Mouse (Mus musculus) liver, embryonic 13.5 days (tissue): ENCODE data around the gene Mvd. TPM values are rescaled to one million over a fixed set of nuclear protein-coding genes. Genes with fewer than 3 reads are reported as not detected.

Experiments
- ATAC-seq: fragments of 200-750 bp; cut with Nextera tagmentation; 2 replicates; pipeline ENCODE4 v1.8.0; 2017; ENCODE audit warnings: low read depth, mild to moderate bottlenecking, moderate number of reproducible peaks, moderate library complexity
- DNase-seq: peaks from one replicate; pipeline ENCODE4 v3.0.0; 2022
- H3K27ac ChIP-seq: fragments of 300-500 bp; sonication (generic); 2 replicates; pipeline ENCODE4 v1.5.1; 2015; ENCODE audit warnings: moderate library complexity, mild to moderate bottlenecking, inconsistent platforms
- H3K27me3 ChIP-seq: fragments of 300-500 bp; sonication (generic); 2 replicates; pipeline ENCODE4 v1.6.1; 2015; ENCODE audit warnings: mild to moderate bottlenecking, inconsistent platforms
- H3K36me3 ChIP-seq: fragments of 300-500 bp; sonication (generic); 2 replicates; pipeline ENCODE4 v1.6.1; 2015; ENCODE audit warnings: mild to moderate bottlenecking, inconsistent platforms
- H3K4me1 ChIP-seq: fragments of 300-500 bp; sonication (generic); replicated peaks from 2 replicates; pipeline ENCODE4 v1.6.1; 2015; ENCODE audit warnings: inconsistent platforms
- H3K4me2 ChIP-seq: fragments of 300-500 bp; sonication (generic); 2 replicates; pipeline ENCODE4 v1.6.1; 2015; ENCODE audit warnings: inconsistent platforms, mild to moderate bottlenecking, moderate library complexity
- H3K4me3 ChIP-seq: fragments of 300-500 bp; sonication (generic); replicated peaks from 2 replicates; pipeline ENCODE4 v1.5.1; 2015; ENCODE audit warnings: mild to moderate bottlenecking, inconsistent platforms
- H3K9ac ChIP-seq: fragments of 300-500 bp; sonication (generic); 2 replicates; pipeline ENCODE4 v1.6.1; 2015; ENCODE audit warnings: mild to moderate bottlenecking, inconsistent platforms
- H3K9me3 ChIP-seq: fragments of 300-500 bp; sonication (generic); replicated peaks from 2 replicates; pipeline ENCODE4 v1.6.1; 2016; ENCODE audit warnings: inconsistent platforms
- WGBS: fragments of 180-500 bp; shearing (Covaris S2); methylation state at CpG from one replicate; pipeline ENCODE4 v1.1.7; 2015; ENCODE audit not compliant: insufficient replicate concordance; 5-methylcytosine and 5-hydroxymethylcytosine counted together
- polyA plus RNA-seq: library from polyadenylated mRNA; unstranded; fragments of >200 nt; fragmentation: Nextera tagmentation; extraction: Ambion mirVana; gene quantifications from 2 replicates; pipeline ENCODE4 v1.2.1, GENCODE M21; 2015

Mvd gene
- polyA plus RNA-seq, 1 experiment from 2014 or later: 23.7 TPM

DNA sequence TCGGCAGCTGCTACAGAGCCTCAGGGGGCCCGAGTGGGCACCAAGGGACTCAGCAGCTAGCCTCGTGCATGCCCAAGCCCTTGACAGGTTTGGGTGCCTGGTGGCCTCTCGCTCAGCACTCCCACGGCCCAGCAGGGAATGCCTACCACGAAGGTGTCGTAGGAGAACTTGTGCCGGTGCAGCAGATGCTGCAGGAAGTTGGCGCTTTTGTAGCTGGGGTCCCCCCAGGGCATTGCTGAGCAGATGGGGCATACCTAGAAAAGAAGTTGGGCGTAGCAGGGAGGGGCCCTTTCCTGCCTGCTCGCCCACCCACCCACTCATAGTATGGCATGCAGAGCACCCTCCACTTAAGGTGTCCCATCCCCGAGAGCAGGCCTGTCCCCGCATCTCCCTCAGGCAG lies 24.6 kb upstream of the Mvd start:
- H3K4me2 ChIP-seq: no peak overlapping the region
- no peak for ATAC-seq
- WGBS: 81% methylated on average over 13 of the region's 13 CpGs

DNA sequence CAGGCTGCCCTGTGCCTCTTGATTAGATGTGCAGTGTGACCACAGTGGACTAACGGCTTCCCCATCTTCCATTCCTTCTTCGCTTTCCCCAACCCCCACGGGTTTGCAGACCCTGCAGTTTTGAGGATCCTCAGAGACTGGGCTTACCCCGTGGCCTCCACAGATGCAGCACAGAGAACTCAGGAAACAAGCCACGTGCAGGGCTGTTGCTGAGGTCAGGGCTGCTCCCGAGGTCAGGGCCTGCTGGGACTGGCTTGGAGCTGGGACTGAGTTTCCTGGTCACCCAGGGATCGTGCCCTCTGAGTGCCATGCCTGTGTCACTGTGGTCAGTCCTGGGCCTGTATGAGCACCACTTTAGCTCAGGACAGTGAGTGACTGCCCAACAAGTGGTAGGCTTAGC lies 21.8 kb upstream of the Mvd start:
- 23% methylated on average over 7 of the region's 7 CpGs for WGBS
- ATAC-seq (peak; percentile 22), DNase-seq (no peak)
- H3K36me3 ChIP-seq: peaks cover 15% of the 10 kb centered on the region
- H3K4me1 ChIP-seq: peaks cover 54% of the 10 kb centered on the region
- no peaks in the 10 kb centered on the region for H3K9me3 ChIP-seq
- no peak overlapping the region for H3K4me3 ChIP-seq
- H3K4me2 ChIP-seq: no peak overlapping the region
- H3K27me3 ChIP-seq: peaks cover 32% of the 10 kb centered on the region
- peak overlapping the region; percentile 29; the same call in 1 of the 2 replicates for H3K27ac ChIP-seq
- no peak overlapping the region for H3K9ac ChIP-seq

More for the DNA sequence above, 24.6 kb upstream of the Mvd start:
- Histone ChIP-seq H3K9ac (no peak overlapping the region), H3K4me1 (peaks cover 35% of the 10 kb centered on the region), H3K4me3 (no peak overlapping the region), H3K9me3 (no peaks in the 10 kb centered on the region), H3K36me3 (peaks cover 23% of the 10 kb centered on the region), H3K27ac (no peak overlapping the region), H3K27me3 (peaks cover 4% of the 10 kb centered on the region; the same call in 1 of the 2 replicates)
- no peak for DNase-seq

DNA sequence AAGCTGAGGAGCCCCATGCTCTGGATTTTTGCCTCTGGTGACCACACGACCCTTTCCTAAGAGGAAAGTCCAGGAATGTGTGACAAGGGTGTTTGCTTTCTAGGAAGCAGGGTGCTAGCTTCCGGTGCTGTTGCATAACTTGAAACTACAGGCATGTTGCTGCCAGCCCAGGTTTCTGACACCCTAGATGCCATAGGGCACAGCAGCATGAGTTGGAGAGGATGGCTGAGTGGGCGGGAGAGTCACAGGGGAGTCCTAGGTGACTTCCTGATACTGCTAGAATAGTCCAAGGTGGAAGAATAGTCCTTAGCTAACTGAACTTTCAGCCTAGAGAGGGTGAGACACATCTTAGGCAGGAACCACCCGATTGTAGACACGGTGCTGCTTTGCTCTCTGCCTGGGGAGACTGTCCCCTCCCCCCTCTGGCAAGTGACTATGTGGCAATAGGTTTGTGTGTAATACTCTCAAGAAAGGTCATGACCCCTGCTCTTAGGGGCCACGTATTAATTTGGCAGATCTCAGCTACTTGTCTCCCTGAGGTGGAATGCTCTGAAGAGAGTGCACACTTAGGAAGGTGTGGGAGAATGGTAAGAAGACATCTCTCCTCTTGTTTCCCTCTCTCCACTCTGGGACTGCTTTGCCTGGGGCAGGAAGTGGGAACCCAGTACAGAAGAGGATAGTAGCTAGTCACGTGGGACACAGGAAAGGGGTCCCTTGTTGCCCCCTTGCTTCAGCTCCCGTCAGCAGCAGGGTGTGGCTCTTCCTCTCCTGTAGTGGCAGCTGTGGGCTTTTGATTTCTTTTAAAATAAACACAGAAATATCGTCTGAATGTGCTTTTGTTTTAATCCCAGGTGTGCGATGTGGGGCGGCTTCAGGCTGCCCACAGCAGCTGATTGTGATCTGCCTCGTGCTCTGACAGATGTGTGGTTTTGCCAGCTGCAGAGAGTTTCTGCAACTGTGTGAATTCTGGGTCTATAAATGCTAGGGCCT lies 20.7 kb upstream of the Mvd start:
- Histone ChIP-seq H3K4me2 (peak overlapping the region; percentile 17; the same call in 1 of the 2 replicates), H3K4me3 (no peak overlapping the region), H3K9ac (no peak overlapping the region), H3K9me3 (no peaks in the 10 kb centered on the region), H3K4me1 (peaks cover 55% of the 10 kb centered on the region), H3K27me3 (peaks cover 42% of the 10 kb centered on the region), H3K27ac (peak overlapping the region; percentile 63), H3K36me3 (peaks cover 15% of the 10 kb centered on the region)
- DNase-seq (no peak), ATAC-seq (no peak)
- WGBS: 16% methylated on average over 12 of the region's 12 CpGs

DNA sequence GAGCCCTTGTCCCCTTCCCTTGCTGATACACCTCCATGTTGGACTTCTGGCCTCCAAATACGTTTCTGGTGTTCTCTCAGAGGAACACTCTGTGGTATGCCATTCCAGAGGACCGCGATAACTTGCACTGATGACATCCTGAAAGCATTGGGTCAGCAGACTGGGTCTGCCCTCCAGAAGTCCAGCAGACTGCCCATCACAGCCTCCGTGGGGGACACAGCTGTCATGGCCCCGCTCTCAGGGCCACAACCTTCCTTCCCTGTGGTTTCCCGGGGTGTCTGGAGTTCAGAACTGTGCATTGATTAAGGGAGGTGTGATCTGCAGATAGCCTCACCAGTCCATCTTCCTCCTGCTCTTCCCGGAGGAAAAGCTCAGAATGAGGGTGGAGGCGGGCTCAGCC lies 19.3 kb upstream of the Mvd start:
- no peak for DNase-seq

DNA sequence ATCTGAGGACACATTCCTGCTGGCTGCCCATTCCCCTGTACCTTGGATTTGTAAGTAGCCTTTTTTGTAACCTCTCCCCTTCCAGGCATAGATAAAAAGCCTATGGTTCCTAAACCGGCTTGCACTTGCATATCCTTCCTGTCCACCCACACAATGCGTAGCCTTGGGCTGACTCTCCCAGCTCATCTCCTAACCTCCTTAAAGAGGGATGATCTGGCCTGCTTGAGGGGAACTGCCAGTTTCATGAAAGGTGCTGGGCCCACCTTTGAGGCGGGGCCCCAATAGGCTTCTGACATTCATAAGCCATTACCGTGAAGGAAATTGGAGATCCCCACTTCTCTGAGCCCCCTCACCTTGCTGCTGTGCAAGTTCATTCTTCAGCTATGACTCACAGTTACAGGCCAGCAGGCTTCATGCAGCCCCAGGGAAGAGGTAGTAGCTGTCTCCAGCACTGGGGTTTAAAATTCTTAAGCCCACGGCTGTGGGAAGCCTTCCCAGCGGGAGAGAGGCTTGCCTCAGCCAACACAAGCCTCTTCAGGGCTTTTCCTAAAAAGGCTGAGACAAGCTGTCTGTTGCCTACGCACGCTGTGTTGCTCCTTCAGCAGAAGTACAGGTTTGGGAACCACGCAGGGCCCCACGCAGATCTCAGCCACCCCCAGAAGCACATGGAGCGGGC lies 18.4 kb upstream of the Mvd start:
- ATAC-seq: no peak

More for the DNA sequence above, 19.3 kb upstream of the Mvd start:
- WGBS: 51% methylated on average over 8 of the region's 8 CpGs
- Histone ChIP-seq H3K9ac (no peak overlapping the region), H3K27me3 (peaks cover 56% of the 10 kb centered on the region), H3K4me3 (no peak overlapping the region), H3K27ac (no peak overlapping the region), H3K4me2 (no peak overlapping the region), H3K36me3 (peaks cover 8% of the 10 kb centered on the region), H3K4me1 (peaks cover 55% of the 10 kb centered on the region), H3K9me3 (no peaks in the 10 kb centered on the region)
- ATAC-seq: no peak

DNA sequence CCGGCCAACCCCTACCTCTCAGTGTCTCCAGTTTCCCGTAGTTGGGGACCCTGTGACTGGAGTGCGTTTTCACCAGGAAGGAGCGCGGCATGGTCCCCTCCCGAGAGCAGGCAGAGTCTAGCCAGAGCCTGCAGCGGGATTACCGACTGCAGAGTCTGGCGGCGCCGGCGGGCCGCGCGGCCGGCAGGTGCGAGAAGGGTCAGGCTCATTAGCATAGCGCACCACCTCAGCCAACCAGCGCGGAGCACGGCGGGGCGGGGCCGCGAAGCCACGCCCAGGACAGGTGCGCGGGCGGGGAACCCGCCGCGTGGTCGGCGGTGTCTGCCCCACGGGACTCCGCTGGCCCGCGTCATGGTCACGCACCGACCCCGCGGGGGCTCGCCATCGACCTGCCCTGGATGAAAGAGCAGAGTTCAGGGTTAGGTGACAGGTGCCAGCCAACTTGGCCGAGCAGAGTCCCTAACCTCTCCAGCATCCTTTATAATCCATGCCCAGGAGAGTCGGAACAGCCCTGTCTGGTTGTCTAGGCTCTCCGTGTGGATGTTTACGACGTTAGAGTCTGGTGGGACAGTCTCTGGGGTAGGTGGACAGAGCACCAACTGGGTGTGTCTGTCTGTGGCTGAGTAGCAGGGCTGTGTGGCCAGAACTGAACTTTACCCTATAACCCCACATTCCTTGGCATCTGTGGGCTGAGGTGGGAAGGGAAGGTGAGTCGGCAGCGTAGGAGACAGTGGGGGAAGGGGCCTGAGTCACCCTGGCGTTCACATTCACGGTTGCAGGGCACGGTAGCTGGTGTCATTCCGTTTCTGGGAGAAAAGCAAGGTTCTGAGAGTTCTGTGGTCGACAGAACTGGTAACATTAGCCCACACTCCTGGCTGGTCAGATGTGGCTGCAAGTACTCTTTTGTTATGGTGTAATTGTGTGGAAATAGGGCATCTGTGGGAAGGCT lies 17.6 kb upstream of the Mvd start, which contains the start of gene Snai3:
Gene Snai3 (minus strand): TSS at position 210 of the 949 bp plus-strand sequence.
- Histone ChIP-seq H3K27ac (no peak within 1 kb of the TSS), H3K9me3 (no peaks in the 10 kb centered on the region), H3K4me1 (peaks cover 55% of the 10 kb centered on the region), H3K4me2 (peak within 1 kb of the TSS; percentile 64), H3K36me3 (no peaks in the 10 kb centered on the region), H3K9ac (no peak within 1 kb of the TSS), H3K27me3 (peaks cover 73% of the 10 kb centered on the region), H3K4me3 (peak within 1 kb of the TSS; percentile 43)
- peak; percentile 42 for DNase-seq
- 5% methylated on average over 56 of the region's 56 CpGs for WGBS
- peak; percentile 63 for ATAC-seq

More for the DNA sequence above, 18.4 kb upstream of the Mvd start:
- DNase-seq: no peak
- Histone ChIP-seq H3K27ac (no peak overlapping the region), H3K36me3 (peaks cover under 1% of the 10 kb centered on the region), H3K9ac (no peak overlapping the region), H3K4me2 (no peak overlapping the region), H3K4me3 (no peak overlapping the region), H3K27me3 (peaks cover 65% of the 10 kb centered on the region), H3K4me1 (peaks cover 55% of the 10 kb centered on the region), H3K9me3 (no peaks in the 10 kb centered on the region)
- WGBS: 63% methylated on average over 11 of the region's 11 CpGs

DNA sequence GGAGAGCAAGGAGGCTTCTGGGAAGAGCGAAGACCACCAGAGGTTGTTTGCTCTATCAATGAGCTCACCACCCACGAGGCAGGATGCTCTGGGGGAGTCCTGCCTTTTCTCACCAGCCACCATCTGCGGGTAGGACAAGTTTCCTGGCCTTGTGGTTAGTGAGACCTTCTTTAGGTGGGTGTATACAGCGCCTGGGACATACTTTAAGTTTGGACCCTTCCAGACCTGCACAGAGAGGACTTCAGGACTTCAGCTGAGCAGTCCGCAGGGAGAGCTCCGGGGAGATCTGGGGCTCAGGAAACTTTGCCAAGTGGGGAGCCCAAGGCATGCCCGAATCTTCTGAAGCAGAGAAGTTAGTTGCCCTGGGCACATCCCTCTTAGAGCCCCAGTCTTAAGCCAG lies 16.8 kb upstream of the Mvd start:
- ATAC-seq (no peak), DNase-seq (no peak)
- Histone ChIP-seq H3K27me3 (peaks cover 78% of the 10 kb centered on the region), H3K9ac (no peak overlapping the region), H3K36me3 (no peaks in the 10 kb centered on the region), H3K9me3 (no peaks in the 10 kb centered on the region), H3K27ac (no peak overlapping the region), H3K4me1 (peaks cover 51% of the 10 kb centered on the region), H3K4me3 (peak overlapping the region; percentile 43), H3K4me2 (peak overlapping the region; percentile 64)
- WGBS: 15% methylated on average over 7 of the region's 7 CpGs

DNA sequence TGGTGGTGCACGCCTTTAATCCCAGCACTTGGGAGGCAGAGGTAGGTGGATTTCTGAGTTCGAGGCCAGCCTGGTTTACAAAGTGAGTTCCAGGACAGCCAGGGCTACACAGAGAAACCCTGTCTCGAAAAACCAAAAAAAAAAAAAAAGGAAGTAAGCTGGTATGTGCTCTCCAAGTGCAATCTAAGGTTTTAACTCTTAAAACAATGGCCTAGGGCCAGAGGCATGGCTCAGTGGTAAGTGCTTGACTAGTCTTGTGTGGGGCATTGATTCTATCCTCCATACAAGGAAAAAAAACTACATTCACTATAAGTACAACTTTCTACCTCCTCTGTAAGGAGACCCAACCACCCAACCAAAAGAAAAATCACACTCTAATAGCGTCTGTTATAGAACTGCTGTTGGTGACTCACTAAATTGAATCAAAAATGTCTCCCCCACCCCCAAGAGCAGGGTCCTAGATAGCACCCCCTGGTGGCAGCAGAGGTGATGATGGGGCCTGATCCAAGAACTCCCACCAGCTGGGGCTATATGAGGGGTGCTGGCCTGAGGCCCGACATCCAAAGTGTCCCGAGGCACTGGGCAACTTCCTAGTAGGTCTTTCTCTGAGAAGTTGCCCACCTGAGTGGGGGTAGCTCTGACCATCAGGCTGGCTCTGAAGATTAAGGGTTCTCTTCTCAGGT lies 16.1 kb upstream of the Mvd start:
- H3K9ac ChIP-seq: no peak overlapping the region
- H3K4me1 ChIP-seq: peaks cover 50% of the 10 kb centered on the region
- H3K27ac ChIP-seq: no peak overlapping the region
- H3K9me3 ChIP-seq: no peaks in the 10 kb centered on the region
- 46% methylated on average over 6 of the region's 6 CpGs for WGBS
- peak overlapping the region; percentile 64; the same call in 1 of the 2 replicates for H3K4me2 ChIP-seq
- H3K36me3 ChIP-seq: no peaks in the 10 kb centered on the region
- ATAC-seq (no peak), DNase-seq (no peak)
- peaks cover 84% of the 10 kb centered on the region for H3K27me3 ChIP-seq
- H3K4me3 ChIP-seq: no peak overlapping the region

DNA sequence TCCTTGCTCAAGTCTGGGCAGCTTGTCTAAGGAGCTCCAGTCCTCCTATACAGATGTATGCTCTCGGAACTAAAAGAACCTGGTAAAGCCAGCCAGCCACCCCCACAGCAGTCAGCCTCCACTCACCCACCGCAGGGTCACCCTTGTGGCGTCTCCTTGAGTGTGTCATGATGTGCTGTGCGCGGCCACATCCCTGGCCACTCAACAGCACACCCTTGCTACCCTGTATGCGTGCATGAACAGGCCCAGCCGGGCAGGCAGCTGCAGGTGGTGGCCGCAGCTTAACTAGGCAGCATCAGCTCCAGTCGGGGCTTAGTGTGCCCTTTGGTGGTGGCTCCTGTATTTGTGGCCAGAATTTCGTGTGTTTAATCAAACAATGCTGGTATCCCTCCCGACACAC lies 13.9 kb upstream of the Mvd start:
- Histone ChIP-seq H3K4me1 (peaks cover 35% of the 10 kb centered on the region), H3K4me2 (no peak overlapping the region), H3K27me3 (peaks cover 80% of the 10 kb centered on the region), H3K4me3 (no peak overlapping the region), H3K27ac (no peak overlapping the region), H3K36me3 (no peaks in the 10 kb centered on the region), H3K9me3 (no peaks in the 10 kb centered on the region), H3K9ac (no peak overlapping the region)
- ATAC-seq: no peak
- DNase-seq: no peak
- 64% methylated on average over 11 of the region's 11 CpGs for WGBS

DNA sequence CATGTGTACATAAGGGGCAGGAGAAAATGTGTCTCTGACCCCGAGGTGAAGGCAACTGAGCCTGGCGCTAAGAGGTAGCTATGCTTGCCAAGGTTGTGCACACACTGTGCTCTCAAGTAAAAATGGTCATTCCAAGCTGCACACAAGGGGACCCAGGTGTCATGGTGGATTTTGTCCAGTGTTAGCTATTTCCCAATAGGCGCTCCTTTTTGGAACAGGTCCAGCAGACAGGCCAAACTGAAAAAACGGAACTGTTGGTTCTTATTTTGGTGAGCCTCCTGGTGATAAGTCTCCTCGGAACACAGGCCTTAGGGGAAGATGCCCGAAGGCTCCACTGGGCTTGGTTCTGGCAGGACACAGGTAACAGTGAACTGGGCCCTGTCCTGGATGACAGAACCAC lies 11.2 kb upstream of the Mvd start:
- Histone ChIP-seq H3K27me3 (peaks cover 58% of the 10 kb centered on the region), H3K9ac (no peak overlapping the region), H3K36me3 (no peaks in the 10 kb centered on the region), H3K4me1 (peaks cover 11% of the 10 kb centered on the region; the same call in 1 of the 2 replicates), H3K9me3 (no peaks in the 10 kb centered on the region), H3K27ac (no peak overlapping the region), H3K4me3 (no peak overlapping the region), H3K4me2 (no peak overlapping the region)
- ATAC-seq (no peak), DNase-seq (no peak)
- 81% methylated on average over 6 of the region's 6 CpGs for WGBS
